Mouse (Mus musculus): Measurements from ENCODE around the gene Tbcel. TPM values are rescaled to one million over a fixed set of nuclear protein-coding genes. Genes with fewer than 3 reads are reported as not detected.

Gene Tbcel
- 10 to 100 TPM; 23.1 to 23.9 TPM for total RNA-seq (2021)
- long read RNA-seq, experiment 1, full-length matches to known transcripts = 11 of 16 reads
- long read RNA-seq, experiment 1, partial matches to known transcripts = 0 of 16 reads
- long read RNA-seq, experiment 1, other reads (novel, unspliced or antisense) = 5 of 16 reads
- long read RNA-seq, experiment 2, full-length matches to known transcripts = 11 of 16 reads
- long read RNA-seq, experiment 2, partial matches to known transcripts = 0 of 16 reads
- long read RNA-seq, experiment 2, other reads (novel, unspliced or antisense) = 5 of 16 reads

DNA sequence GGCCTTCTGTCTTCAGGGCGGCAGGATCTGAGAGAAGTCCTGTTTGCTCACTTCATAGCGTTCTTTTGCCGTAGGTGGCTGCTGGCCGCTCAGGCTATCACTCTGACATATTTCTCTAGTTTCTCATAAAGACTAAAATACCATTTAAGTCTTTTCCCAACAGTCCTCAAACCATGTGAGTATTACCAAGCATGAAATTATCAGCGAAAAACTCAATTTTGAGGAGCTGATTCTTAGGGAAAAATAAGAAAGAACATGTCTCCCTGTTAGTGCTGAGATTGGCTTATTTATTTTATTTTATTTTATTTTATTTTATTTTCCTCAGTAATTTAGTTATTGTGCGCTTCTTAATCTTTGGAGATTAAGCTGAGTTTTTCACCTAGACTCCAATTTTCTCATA lies at the start of gene Tbcel:
Gene Tbcel, minus strand, starts transcription at position 101 of the 400 bp plus-strand sequence.
- no peak for DNase-seq

DNA sequence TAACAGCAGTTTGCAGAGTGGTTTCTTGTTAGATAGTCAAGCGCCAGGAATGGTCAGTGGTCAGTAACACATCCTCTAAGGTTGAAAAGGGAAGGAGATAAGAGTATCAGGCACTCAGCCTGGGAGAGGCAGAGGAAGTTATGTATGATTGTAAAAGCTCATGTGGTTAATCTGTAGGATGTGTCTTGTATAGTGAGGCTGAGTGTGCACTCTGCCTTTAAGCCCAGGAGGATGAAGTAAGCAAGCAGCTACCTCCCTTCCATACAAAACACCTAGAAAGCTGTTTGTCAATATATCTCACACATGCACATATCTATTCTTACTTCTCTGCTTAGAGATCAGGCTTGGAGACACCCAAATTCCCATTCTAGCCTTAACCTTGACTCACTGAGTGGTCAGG lies 47.6 kb upstream of the Tbcel start:
- no peak for DNase-seq

DNA sequence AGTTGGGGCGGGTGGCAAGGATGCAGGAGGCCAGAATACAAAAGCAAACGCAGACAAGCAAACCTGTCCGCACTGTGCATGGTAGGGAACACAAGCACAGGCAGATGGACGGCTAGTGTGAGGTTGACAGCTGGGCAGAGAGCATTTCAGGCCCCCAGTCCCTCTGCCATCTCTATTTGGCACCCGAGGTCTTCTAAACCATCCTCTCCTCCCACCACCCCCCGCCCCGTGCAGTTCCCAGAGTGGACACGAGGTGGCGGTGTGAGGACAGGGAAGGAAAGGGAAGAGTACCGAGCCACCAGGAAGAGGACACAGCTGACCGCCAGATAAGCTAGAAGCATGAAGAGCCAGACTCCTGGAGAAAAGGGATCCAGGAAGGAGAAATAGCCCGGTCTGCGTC lies 42.5 kb upstream of the Tbcel start:
- peak; percentile 89 for DNase-seq

DNA sequence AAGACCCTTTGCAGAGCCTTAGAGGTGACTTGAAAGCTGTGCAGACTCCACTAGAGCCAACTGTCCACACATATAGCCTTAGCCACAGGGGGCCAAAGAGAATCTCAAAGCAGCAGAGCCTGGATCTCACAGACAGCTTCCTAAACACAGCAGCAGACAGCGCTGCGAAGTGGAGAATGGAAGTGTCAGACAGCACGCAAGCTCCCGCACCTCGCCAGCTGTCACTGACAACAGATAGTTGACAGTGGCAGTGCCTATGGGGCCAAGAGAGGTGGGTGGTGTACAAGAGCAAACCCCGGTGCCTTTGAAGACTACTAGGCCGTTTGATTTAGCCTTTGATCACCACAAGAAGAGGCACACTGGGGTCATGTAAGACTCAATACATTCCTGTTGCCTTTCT lies 41.4 kb upstream of the Tbcel start:
- no peak for DNase-seq

DNA sequence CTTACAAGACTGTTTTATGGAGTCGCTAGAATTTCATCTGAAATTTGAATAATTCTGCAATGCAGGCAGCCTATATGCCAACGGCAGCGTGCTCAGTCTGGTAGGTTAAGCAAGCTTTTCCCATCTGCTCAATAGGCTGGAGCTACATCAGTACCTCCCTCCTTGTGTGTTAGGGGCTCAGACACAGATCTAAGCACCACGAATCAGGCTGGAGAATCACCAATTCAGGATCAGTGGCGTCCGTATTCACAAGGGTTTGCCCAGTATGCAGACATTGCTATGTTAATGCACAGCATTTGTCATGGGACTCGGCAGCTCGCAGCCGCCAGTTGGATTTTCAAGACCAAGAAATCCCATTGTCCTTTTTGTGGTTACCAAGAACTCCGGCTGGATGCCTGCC lies 36.9 kb upstream of the Tbcel start:
- no peak for DNase-seq

DNA sequence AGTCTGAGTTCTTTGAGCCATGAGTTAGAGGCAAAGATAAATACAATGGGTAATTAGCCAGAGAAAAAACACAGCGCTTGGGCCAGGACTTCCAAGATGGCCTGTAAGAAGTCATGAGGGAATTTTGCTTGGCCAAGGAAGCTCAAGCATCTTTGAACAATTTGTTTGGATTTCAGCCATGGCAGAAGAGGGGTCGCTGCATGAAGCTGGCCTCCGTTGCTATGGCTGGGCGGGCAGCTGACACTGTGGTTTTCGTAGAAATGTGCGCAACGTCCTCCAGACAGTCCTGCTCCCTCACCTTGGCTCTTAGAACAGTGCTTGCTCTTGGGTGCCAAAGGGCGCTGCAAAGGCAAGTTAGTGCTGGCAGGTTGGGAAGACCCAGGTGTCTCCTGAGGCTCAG lies 25.9 kb upstream of the Tbcel start:
- DNase-seq = no peak

DNA sequence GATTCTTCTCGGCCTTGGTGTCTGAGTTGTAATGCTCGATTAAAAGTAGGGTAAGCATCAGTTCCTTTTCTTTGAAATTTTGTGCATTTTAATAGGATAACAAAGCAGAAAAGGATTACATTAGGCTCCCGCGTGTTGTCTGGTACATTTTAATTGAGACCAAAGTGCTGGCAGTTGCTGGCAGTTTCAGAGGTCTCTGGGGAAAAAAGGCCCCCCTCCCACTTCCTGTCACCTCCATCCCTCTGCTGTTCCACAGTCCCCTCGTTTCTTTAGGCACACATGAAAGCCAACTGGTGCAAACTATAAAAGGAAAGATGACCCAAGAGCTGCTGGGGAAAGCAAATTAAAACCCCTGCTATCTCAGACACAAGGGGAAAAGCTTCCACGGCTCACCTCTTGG lies 25.4 kb upstream of the Tbcel start:
- no peak for DNase-seq

DNA sequence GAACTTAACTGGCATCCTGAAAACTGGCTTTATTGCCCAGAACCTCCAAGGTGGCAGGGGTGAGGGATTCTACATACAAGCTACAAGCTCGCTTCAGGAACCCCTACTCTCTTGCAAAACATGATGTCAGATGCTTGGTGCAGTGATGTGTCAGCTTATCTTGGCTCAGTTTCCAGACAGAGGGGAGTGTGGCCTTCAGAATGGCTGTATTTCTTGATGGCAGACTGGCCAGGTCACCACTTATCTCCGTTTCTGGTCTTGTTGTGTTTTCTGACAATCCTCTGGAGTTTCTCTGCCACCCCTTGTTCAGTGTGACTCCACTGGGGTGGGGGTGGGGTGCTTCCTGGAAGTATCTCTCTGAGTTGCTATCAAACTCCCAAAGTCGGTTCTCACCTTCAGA lies 24.3 kb upstream of the Tbcel start:
- no peak for DNase-seq

DNA sequence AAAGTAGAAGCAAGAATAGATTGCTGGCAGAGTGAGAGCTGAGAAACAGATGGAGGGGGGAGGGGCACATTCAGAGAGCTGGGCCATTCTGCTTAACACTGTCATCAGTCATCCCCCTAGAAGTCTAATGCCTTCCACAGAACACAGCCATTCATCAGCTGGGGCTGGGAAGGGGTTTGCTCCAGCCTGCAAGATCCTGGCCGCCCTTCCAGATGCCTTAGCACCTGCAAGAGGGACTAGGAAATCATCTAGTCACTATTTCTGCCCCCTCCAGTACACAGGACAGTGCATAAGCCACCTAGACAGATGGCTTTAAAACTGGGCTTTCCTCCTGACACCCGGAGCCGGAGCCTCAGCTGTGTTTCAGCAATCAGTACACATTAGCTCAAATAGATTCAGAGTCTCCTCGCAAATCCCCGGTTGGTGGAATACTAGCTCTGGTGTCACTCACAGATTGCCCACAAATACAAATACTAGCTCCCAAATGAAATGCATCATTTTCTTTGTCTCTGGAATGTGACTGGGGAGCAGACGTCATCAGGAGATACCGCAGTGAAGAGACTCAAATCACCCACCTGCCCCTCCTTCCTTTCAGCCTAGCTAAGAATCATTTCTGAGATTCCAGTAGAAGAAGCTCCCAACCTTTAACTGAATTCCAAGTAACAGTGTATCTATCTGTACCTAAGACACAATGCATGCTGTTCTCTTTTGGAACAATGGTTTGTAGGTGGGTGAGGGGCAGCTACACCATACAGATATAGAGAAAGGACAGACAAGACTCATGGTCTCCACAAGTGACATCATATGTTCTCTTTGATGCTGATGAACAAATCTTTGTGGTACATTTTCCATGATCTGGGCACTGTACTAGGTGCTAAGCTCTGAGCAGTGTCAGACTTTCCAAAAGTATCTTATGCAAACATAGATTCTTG lies 22.9 kb upstream of the Tbcel start:
- DNase-seq = no peak

DNA sequence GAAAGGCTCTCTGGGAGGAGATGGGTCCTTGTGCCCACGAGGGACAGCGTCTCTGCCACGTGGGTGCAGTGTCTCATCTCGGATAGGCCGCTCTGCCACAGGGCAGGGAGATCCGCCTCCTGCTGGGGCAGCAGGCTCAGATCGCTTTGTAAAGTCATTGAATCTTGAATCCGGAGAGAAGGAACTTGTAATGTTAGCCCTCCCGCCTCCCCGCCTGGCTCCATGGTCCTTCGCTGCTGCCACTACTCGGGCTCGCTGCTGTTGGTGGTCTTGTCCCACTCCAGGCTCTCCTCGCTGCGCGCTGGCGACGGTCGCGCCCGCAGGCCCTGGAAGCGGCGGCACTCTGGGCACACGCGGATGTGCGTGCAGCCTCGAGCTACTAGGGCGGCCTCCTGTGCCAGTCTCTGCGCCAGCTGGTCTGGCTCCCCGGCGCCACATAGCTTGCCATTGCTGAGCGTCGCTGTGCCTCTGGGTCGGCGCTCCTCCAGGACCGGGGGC lies 13.0 kb upstream of the Tbcel start:
- peak; percentile 30 for DNase-seq

DNA sequence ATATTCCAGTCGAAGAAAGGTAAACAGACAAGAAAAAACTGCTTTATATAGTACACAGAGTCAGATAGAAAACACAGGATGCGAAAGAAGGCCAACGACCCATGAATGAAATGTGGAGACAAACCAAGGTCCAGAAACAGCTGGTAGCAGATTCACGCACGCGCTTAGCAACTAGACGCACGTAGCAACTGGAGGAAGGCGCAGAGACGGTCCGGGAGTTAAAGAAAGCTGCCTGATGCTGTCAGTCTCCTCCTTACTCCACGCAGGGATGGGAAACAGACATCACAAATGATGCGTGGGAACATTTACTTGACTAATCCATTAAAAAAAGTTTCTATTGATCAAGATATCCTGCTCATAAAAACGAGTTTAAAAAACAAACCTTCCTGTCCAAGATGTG lies 10.6 kb upstream of the Tbcel start:
- no peak for DNase-seq

DNA sequence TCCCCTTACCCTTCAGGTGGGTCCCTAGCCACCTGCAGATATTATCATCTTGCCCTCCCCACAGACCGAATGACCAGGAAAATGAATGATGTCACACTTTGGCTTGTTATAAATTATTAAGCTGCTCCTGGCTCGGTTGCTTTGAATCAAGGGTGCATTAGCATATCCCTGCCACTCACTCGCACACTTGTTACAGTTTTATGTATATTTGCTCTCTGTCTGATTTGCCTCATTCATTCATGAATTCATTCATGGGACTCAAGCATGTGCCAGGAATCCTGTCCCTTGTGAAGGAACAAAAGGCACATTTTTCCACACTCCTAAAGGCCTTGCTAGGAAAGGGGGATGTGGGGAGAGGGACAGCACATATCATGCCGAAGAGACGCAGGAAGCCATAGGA lies 5.5 kb upstream of the Tbcel start:
- DNase-seq = no peak

DNA sequence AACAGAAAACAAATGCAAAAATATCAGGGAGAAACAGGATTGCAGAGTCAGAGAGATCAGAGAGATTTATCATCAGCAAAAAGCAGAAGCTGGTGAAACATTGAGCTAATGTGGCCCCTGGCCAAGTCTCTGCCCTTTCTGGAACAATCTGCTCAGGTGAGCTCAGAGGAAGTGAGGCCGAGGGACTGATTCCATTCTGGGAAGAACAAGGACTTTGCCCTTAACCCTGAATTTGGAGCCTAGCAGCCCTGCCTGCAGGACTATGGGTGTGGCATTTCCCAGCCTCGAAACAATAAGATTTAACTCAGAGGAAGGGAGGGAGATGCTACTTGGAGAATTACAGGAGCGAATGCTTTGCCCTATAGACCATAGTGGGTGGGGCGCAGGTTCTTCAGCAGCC lies 4.7 kb upstream of the Tbcel start:
- DNase-seq = no peak

DNA sequence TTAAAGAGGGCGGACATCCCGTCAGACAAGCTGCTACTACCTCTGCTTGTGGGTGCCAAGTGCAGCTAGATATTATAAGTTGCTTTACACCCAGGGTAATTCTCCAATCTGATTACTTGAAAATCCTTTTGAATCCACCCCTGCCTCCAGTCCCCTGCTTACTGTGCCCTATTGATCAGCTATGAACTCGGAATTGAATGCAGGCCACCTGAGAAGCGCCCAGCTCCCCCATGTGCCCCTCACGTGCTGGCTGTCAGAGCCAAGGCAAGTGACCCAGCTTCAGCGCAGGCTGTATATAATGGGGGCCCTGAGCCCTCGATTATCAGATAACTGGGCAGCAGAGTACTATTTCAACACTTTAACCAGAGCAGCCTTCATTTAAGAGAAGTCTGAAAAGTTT lies 626 bp upstream of the Tbcel start:
- no peak for DNase-seq

DNA sequence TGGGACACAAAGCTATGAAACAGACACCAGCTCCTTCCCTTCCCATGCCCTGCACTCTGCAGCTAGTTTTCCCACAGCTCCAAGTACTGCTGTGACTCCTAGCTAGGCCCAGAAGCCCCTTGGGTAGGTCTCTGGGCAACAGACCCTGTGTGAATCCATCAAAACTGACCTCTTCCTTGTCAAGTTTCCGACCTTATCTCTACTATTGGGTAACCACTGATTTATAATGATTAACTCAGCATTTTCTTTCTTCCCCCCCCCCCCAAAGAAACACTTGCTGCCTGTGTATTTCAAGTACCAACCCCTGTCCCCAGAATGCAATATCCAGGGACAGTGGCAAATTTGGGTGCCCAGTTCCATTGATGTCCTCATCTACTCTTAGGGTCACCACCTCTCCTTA lies 587 bp downstream of the Tbcel start:
- DNase-seq = no peak

DNA sequence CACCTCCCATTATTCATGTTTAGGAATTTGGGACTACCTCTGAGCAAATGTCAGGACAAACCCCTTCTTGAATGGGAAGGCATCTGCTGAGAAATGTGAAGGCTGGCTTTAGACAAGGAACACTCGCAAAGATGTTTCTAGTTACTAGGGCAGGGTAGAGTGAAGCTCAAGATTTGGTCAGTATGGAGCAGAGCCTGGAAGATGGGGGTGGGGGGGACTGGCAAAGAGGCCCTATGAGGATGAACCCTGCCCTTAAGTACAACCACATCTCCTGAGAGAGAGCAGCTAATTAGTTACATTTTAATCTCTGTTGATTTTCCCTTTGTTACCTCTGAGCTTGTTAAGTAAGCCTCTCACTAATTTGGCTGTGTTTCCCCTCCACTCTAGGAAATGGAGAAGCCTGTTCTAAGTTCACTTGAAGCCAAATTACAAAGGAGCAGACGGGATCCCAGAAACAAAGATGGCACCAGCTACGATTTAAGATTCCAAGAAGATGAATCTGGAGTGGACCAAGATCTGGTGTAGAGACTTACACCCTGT lies 2.6 kb downstream of the Tbcel start:
- no peak for DNase-seq

DNA sequence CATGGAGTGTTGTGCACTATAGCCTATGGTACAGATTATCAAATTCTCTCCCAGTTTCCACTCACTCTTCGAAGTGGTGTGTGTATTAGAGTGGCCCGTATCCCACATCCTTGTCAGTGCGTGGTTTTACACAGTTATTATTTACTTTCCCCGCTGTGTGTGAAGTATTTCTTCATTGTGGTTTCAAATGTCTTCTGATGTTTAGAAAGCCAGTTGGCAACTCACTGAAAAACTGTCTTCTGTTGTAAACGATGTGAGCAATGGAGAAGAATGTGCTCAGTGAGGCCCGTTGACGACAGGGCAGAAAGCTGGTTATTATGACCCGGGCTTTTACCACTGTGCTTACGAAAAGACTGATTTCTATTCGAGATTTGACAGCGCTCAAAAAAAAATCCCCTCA lies 3.0 kb downstream of the Tbcel start:
- DNase-seq = no peak

DNA sequence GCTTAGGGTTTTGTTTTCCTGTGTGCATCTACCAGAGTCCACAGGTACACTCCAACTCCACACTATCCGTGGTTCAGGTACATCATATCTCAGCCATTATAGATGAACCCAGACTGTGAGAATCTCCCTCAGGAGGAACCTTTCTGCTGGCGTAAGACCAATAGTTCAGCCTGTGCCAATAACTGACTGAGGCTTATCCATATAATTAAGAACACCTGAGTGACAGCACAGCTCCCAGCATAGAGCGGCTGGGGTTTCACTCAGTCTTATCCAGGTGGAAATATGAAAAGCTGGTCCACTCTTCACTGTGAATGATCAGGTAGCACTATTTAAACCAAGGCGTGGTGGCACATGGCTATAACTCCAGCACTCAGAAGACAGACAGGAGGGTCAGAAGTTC lies 3.9 kb downstream of the Tbcel start:
- DNase-seq = no peak

DNA sequence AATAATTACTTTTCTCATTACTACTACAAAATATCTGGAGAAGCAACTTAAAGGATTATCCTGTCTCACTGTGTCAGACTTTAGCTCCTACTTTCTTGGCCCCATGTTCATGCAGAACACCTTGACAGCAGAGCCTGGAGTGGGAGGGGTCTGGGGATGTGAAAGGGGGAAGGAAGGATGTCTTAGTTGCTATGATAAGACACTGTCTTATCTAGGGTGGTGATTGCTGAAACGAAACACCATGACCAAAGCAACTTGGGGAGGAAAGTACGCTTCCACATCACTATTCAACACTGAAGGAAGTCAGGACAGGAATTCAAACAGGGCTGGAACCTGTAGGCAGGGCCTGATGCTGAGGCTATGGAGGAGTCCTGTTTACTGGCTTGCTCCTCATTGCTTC lies 11.3 kb downstream of the Tbcel start:
- DNase-seq = no peak

DNA sequence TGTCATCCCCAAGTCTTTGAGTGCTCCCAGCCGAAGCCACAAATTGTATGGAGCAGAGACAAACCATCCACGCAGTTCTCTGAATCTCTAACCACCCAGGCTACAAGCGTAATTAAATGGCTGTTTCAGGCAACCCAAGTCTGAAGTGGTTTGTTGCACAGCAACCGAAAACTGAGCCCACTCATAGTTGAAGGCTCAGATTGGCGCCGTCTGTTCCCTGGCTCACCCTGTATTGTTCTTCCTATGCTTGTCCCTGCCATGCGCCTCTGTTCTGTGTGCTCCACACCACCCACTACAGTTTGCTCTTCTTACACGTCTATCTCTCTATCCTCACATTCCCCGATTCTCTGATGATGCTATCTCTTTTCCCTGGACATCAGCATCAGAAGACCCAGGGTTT lies 15.8 kb downstream of the Tbcel start:
- DNase-seq = no peak

DNA sequence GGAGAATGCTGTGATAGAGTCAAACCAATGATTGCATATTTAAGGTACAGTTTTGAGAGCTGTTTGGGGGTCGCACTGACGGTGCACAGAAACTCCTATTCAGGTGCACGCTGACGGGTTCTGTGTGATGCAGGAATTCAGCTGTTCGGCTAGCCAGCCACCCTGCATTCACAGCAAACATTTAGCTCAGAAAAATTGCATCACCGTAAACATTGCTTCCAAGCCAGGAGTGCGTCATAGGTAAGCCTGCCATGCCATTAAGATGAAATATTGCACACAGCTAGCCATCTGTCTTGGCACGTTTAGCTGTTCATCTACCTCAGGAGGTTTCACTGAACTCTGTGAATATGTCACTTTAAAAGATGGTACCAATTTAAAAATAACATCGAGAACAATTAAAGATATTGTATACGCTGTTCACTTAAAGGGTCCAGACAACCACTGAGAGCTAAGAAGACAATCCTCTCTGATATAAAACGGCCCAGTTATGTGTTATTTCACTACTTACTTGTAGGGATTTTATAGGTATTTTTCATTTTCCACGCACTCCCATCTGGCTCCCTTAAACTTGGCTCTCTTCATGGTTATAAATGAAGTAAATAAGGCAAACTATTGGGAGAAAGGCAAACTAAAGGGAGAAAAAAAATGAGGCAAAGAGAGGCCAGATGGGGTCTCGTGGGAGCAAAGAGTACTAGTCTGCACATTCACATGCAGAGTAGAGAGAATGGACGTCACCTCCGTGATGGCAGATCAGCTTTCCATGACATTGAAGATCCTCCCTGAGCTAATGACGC lies 16.8 kb downstream of the Tbcel start:
- DNase-seq = no peak

DNA sequence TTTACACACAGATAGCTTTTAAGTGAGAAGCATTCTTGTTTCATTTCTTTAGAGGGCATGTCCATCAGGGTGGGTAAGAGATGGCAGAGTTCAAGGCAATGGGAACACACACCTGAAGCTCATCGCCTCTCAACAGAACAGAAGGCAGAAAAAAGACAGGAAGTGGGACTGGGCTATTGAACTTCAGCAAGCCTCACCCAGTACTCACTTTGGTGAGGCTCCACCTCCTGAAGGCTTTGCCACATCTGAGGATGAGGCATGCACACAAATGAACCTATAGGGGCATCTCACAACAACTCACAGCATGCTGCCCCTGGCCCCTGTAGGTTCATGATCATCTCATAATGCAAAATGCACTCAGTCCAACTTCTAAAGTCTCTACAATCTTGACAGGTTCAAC lies 19.5 kb downstream of the Tbcel start:
- no peak for DNase-seq

DNA sequence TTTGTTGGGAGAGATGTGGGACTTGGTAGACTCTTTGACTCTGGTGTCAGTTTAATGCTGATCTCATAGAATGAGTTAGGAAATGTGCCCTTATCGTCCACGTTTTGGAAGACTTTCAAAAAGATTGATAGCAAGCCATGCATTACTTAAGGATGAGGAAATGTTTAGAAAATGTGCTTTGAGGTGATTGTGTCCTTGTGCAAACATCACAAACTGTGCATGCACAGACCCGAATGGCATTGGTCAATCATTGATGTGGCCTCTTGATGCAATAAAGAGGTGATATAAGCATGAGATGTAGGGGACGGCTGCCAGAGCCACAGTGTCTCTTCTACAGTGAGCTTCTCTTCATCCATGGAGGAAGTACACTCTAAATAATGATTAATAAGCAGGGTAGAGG lies 20.7 kb downstream of the Tbcel start:
- no peak for DNase-seq

Measured in gastrocnemius, postnatal 10 days (tissue).